Mouse (Mus musculus) thymus, adult 18-20 months (tissue): ENCODE results near the gene Mtx1.
A peak's percentile ranks its signal among the peaks of the same experiment; 100 is the strongest.

Experiments
- DNase-seq, 2 experiments: peaks; one replicate each; pipeline ENCODE4 v3.0.0; 2022; ENCODE audit warnings: mixed read lengths in 2 of 2

The Mtx1 gene

DNA sequence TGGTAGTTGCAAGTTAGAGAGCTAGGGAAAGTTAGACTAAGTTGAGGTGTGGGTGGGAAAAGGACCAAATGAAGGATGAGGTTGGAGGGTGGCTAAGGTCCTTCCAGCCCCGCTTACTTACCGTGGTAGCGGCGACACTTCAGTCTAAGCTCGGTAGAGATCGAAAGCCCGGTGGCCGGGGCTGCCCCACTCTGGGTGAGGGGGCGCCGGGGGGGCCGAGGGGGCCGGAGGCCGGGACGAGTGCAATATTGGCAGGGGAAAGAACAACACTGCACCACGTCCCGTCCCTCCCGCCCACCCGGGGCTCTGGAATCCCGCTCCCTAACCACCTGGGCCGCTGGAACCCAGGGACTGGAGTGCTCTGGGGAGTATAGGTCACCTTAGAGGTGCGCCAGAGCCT, at the start of gene Mtx1:
Gene Mtx1 (minus strand): TSS at position 189 of the 400 bp plus-strand sequence.
- DNase-seq: no peak

DNA sequence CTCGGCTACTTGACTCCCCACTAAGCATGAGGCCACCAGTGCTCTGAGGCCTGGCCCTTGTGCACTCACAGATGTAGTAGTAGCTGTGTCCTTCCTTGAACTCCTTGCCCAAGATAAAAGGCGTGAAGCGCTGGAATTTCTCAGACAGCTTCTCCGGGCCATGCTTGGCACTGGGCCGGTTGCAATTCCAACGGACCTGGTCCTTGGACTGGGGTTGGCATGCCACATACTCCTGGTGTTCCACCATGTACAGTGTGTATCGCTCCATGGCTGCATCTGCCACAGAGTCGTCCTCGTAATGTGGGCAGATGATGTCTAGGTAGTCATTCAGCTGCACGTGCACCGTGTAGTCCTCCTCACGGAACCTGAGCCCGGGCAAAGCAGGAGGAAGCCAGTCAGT, 49.2 kb upstream of the Mtx1 start:
- DNase-seq: no peak

- DNase-seq: no peak
Observed at GRCm38 (mm10) chr3:89271760-89272159, 44.9 kb upstream of the Mtx1 start.

- DNase-seq: no peak
Observed at GRCm38 (mm10) chr3:89270891-89271290, 44.0 kb upstream of the Mtx1 start.

- peak; percentile 72 to 74 for DNase-seq
Observed at GRCm38 (mm10) chr3:89270051-89270755, 43.3 kb upstream of the Mtx1 start, which contains the start of gene Slc50a1. TSS of gene Slc50a1 (minus strand) at chr3:89270570.

DNA sequence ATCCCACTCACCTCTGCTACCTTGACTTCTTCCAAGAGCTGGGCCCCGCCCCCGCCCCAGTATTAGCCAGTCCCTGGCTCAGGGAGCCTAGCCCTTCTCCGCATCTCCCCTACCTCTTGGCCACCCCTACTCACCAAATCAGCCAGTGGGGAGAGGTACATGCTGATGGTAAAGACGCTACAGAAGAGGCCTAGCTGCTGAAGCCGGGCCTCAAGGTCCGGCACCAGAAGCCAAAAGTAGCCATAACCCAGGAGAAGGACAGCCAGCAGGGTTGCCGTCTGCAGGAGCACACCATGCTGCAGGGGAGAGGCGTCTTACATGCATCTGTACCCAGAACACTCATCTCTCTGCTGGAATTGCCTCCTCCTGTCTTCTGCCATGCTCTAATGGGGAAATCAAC, 42.0 kb upstream of the Mtx1 start:
- no peak for DNase-seq

DNA sequence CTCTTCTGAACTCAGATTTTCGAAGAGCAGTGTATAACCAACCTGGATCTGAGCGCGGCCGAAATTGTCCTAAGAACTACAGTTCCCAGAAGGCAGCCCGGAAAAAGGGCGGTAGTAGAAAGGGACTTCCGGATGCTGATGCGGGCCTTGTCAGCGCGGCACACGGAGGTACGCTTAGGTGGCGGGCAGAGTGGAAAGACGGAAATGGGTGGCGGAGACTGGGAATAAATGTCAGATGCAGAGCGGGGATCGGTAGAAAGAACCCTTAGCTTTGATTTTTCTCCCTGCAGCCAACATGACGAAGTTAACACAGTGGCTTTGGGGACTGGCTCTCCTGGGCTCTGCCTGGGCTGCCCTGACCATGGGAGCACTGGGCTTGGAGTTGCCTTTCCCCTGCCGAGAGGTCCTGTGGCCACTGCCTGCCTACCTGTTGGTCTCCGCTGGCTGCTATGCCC, 39.6 kb upstream of the Mtx1 start:
- DNase-seq: peak; percentile 67 to 77

GRCm38 (mm10) chr3:89262417-89262816, 35.5 kb upstream of the Mtx1 start:
- no peak for DNase-seq

- DNase-seq: no peak
Observed at GRCm38 (mm10) chr3:89260211-89260610, 33.3 kb upstream of the Mtx1 start.

DNA sequence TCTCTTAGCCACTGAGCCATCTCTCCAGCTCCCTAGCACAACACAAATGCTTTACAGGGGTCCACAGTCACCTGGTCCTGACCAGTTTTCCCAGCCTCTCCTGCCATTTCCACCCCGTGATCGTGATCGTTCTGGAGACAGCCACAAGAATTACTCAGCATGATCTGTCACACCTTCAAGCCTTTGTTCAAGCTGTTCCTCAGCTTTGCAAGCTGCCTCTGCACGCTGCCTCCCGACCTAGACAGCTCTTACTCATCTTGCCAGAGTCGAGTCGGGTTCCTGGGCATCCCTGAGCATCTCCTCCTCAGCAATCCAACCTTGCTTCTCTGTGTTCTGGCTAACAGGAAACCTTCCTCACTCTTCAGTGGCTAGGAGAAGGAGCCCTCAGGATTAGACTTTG, 32.2 kb upstream of the Mtx1 start, which contains the start of gene Dpm3:
Gene Dpm3 (plus strand): TSS at position 283 of the 400 bp plus-strand sequence.
- no peak for DNase-seq

- no peak for DNase-seq
Observed at GRCm38 (mm10) chr3:89256177-89256576, 29.3 kb upstream of the Mtx1 start.

DNA sequence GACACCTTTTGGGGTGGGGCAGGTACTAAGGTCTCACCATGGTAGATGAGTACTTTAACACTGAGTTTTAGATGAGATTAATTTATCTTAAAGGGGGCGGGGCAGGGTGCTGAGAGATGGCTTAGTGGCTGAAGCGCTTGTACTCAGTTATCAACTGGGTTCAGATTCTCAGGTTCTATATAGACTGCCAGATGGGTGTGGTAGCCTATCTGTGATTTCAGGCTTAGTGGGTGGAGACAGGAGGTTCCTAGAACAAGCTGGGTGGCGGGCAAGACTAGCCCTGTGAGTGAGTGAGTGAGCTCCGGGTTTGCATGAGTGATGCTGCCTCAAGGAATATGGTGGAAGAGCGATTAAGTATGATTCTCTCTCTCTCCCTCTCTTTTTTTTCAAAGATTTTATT, 28.1 kb upstream of the Mtx1 start:
- no peak for DNase-seq

DNA sequence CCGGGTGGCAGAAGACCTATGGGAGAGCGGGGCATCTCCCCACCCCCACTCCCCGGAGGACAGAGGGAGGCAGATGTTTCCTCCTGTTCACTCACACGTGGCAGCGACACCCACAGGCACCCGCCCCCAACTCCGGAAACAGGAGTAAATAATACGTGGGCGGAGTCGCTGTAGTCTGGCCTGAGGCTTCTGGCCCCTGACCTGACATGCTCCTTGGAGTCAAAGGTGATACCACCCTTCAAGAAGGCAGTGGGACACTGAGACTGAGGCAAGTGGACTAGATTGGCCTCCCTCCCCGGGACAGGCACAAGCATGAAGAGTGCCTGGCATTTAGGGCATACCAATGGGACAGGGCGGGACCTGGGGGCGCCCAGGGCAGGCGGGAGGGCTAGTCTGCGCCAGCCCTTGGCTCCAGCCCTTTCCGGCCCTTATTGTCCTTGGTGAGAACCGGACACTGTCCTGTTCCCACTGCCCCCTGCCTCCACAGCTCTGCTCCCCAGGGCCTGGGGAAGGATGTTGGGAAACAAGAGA, 24.5 kb upstream of the Mtx1 start:
- DNase-seq: peak; percentile 70 to 80

DNA sequence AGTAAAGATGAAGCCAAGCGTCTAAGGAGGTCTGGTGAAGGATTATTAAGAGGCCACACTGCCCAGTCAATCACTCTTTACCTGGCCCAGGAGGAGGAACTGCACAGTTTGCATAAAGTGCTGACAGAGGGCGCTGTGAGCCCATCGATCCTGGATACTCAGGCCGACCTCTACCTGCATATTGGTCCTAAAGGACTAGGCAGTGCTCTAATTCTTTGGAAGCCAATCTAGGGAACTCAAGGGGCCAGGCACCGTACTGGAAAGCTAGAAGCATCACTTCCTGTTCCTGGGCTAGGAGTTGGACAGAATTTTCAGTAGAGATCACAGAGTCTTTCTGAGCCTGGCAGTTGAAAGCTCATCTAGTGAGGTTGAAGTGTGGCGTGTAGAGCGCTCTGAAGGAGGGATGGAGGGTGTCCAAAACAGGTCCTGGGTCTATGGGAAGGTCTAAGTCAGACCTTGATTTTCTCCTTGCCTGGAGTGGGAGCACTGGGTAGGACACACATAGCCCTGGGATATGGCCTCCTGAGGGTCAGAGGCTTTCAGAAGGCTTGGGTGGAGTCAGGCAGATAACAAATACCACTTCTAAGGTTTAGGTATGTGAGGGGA, 23.6 kb upstream of the Mtx1 start:
- peak; percentile 41 to 56 for DNase-seq

- no peak for DNase-seq
Observed at GRCm38 (mm10) chr3:89247466-89247865, 20.6 kb upstream of the Mtx1 start.

DNA sequence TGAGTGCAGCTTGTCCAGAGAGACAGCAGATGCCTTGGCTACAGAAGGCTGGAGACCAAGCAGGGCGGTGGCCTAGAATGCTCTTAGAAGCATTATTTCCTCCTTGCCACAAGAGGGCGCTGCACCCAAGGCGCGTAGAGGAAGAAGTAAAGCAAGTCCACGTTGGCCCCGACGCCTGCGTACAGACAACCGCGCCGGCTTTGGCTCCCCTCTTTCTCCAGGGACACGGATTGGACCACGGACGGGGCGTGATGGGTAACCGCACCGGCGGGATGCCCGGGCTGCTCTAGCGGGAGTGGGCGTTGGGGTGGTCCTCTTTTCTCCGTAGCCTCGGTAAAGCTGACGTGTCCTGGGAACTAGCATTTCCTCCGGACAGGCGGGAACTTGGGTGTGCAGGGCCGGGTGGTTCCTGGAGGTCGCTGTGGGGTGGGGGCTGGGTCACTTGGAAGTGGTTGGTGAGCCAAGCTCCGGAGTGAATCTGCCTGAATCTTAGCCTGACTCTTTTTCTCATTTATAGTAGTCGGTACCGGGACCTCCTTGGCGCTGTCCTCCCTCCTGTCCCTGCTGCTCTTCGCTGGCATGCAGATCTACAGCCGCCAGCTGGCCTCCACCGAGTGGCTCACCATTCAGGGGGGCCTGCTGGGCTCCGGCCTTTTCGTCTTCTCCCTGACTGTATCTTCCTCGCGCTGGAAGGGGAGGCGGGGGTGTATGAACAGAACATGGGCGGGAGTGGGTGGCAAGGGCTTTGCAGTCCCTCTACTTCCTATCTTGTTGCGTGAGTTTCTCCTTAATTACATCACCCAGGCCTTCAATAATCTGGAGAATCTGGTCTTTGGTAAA, 19.6 kb upstream of the Mtx1 start, which contains the start of gene Trim46:
Gene Trim46 (minus strand): TSS at position 49 of the 840 bp plus-strand sequence.
- peak; percentile 73 to 75 for DNase-seq

DNA sequence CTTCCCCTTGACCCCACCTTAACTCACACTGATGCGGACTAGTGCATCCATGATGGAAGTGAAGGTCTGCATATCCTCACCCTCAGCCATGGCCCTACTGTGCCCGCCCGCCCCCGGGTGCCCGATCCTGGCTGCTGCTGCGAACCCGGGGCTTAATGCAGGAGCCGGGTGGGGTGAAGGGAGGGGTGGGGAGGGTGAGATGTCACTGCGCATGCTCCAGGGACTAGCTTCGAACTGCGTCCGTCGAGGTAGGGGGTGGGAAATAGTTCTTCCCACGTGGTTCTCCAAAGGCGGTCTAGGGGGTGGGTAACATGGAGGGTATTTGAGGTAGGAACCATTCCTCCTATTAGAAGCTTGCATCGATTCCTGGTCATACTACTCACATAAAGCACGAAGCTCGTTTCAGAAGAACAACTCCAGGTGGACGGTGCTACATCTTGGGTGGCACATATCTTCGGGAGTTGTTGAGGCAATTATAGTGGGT, 18.8 kb upstream of the Mtx1 start, which contains the start of gene Krtcap2:
Gene Krtcap2 (plus strand): TSS at position 279 of the 484 bp plus-strand sequence.
- peak in 1 of 2 experiments; percentile 47 for DNase-seq

GRCm38 (mm10) chr3:89244982-89245687, 18.2 kb upstream of the Mtx1 start:
- DNase-seq: peak; percentile 32 to 56

GRCm38 (mm10) chr3:89244158-89244981, 17.5 kb upstream of the Mtx1 start:
- DNase-seq: no peak

DNA sequence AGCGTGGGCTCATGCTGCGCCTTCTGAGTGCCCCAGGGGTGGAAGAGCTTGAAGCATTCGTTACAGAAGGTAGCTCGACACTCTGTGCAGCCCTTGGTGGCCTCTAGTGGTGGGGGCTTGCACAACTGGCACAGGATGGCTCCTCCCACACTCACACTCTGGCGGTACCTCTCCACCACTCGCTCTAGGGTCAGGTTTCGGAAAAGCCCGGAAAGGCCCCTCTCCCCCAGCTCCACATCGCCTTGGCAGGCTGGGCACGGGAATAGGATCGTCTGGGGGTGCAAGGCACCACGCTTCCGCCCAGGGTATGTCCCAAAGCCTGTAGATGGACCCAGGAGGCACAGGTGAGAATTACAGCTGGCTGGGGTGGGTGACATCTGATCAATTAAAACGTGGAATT, 16.7 kb upstream of the Mtx1 start:
- peak; percentile 67 to 77 for DNase-seq

- DNase-seq: no peak
Observed at GRCm38 (mm10) chr3:89242331-89242895, 15.5 kb upstream of the Mtx1 start.
